Mouse (Mus musculus) ovary, postnatal 10 days (tissue): ENCODE measurements around the gene Tnnt3.

ENCODE experiments used
- DNase-seq: peaks from one replicate; pipeline ENCODE4 v3.0.0; 2022; ENCODE audit warnings: low spot score

Gene Tnnt3

DNA sequence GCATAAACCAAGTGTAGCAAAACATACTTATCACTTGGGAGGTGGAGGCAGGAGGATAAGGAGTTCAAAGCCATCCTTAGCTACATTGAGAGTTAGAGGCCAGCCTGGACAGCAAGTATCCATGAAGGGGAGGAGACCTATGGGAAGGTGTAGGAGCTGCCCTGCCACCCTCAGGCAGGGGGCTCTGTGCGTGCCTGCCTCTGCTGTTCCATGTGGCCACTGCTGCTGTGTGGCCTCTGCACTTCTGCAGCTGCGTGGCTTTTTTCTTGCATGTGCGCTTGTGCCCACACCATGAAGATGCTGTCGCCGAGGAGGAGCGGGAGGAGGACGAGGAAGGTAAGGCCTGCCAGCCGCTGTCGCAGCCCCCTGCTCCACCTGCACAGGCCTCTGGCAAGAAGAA is 8.8 kb downstream of the Tnnt3 start:
- DNase-seq: no peak

DNA sequence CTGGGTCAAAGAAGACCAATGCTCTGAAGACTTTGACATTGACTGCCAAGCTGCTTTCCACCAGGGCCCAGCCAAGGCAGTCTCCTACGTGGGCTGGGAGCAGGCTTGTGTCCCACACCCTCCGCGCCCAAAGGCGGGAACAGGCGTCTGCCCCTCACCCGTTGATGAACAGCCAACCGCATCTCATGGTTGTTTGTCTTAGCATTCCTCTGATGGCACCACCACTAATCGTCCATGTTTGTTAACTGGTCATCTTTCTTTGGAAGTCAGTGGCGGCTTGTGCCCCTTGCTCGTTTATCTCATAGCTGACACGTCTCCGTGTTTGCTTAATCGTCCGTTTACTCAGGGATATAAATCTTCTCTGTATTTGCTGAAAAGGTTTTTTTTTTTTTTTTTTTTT is 10.9 kb downstream of the Tnnt3 start:
- no peak for DNase-seq

GRCm38 (mm10) chr7:142510021-142510777 is 11.6 kb downstream of the Tnnt3 start:
- DNase-seq: no peak

GRCm38 (mm10) chr7:142514048-142514447 is 15.4 kb downstream of the Tnnt3 start:
- no peak for DNase-seq

- no peak for DNase-seq
Measured at GRCm38 (mm10) chr7:142516221-142516978, 17.8 kb downstream of the Tnnt3 start.

DNA sequence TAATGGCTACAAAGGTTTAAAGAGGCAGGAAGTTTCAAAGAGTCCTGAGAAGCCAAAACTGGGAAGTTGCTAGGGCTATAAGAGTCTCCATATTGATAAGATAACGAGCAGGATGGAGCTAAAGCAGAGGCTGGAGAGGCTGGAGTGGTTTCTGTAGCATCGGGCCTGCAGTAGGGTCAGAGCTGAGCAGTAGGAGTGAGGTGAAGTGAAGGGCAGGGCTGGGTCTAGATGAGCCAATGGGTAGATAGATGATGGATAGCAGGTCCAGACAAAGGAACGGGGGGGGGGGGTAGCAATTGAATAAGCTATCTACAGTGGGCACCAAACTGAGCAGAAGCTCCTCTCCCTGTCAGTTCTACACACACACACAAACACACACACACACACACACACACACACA is 18.9 kb downstream of the Tnnt3 start:
- no peak for DNase-seq

GRCm38 (mm10) chr7:142520331-142520730 is 21.7 kb downstream of the Tnnt3 start:
- no peak for DNase-seq

DNA sequence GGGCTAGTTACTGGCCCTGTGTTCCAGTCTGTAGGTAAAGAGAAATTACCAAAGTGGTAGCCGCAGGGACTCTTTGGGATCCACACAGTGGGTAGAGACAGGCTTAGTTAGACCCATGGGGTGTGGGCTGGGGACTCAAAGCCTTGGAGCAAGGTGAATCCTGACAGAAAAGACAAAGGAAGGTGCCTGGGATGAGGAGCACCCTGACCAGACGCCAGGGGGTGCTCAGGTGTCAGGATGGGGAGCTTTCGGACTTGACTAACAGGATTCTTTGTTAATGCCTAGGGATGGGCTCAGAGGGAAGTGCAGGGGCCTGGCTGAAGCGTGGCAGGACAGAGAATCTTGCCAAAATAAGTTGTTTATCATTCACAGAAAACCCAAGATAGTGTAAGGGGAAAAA is 23.7 kb downstream of the Tnnt3 start:
- DNase-seq: no peak

DNA sequence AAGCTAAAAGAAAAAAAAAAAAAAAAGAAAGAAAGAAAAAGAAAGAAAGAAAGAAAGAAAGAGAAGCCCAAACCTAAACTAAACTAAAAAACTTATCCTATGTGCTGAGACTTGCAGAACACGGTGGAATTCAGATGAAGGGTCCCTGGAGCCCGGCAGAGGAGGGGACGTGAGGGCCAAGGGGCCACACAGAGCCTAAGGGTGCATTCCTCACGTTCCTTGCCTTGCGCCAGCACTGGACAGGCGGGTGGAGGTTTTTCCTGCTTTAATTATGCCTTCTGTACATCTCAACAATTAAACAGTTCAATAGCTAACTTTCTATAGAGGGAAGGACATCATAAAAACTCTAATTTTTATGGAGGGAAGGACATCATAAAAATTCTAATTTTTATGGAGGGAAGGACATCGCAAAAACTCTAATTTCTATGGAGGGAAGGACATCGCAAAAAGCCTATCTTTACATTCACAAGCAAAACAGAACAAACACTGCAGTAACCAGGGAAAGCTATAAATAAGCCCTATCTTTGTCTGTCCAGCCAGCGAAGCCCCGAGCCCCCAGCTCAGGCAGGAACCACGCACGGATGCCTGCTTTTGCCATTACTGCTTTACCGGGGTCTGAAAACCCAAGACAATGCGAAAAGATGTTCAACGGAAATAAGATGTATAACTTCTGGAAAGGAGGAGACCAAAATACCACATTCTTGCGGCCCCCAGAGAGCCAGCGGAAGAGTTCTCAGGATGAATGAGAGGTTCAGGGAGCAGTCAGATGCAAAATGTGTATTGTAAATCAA is 24.8 kb downstream of the Tnnt3 start:
- DNase-seq: no peak

DNA sequence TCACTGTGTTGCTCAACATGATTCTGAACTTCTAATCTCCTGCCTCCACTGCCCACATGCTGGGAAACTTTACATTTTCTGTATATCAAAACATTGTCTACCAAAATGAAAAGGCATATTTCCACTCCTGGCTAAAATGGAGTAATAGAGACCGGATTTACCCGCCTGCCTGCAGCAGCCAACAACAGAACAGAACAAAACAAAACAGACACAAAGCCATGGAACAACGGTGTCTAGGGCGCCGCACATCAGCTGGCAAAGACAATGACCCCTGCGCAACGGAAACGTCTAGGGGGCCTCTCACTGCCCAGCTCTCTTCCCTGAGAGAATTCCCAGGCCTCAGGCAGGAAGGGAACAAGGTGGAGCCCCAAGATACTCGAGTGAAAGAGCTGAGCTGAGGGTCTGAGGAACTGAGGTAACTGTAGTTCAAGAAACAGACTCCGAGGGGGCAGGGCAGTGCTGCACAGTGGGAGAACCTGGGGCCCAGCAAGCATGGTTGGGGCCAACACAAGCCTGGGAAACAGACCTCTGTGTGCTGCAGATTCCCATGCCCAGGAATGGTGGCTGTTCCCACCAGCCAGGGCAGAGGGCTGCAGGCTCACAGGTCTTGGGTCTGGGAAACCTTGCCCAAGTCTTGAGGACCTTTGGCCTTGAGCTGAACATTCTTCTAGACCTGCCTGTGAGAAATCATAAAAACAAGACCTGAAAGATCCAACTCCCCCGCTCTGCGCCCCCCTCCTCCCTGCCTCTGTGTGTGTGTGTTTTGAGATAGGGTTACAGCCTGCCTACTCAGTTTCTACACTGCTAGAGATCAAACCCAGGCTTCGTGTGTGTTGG is 26.9 kb downstream of the Tnnt3 start:
- DNase-seq: no peak

- no peak for DNase-seq
Measured at GRCm38 (mm10) chr7:142529350-142529749, 30.7 kb downstream of the Tnnt3 start.

GRCm38 (mm10) chr7:142531973-142532521 is 33.4 kb downstream of the Tnnt3 start:
- DNase-seq: no peak

- peak; percentile 26 for DNase-seq
Measured at GRCm38 (mm10) chr7:142532671-142533058, 34.0 kb downstream of the Tnnt3 start, which contains the start of gene Mrpl23. TSS of gene Mrpl23 (plus strand) at chr7:142532686.

GRCm38 (mm10) chr7:142533059-142533855 is 34.6 kb downstream of the Tnnt3 start:
- peak; percentile 75 for DNase-seq

GRCm38 (mm10) chr7:142535116-142535515 is 36.5 kb downstream of the Tnnt3 start:
- no peak for DNase-seq

DNA sequence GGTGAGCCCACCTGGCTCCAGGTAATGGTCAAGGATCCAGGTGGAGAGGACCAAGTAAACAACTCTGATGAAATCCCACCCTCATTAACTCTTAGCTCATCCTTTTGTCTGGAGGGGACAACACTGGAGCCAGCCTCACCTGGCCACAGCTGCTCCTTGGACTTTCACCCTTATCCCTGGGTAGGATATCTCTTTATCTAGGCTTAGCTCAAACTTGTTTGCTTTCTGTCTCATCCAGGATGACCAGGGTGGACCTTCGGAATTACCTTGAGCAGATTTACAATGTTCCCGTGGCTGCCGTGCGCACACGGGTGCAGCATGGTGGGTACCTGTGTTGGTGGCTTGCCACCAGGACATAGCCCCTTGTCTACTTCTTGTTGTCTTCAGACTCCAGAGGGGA is 37.2 kb downstream of the Tnnt3 start:
- no peak for DNase-seq

DNA sequence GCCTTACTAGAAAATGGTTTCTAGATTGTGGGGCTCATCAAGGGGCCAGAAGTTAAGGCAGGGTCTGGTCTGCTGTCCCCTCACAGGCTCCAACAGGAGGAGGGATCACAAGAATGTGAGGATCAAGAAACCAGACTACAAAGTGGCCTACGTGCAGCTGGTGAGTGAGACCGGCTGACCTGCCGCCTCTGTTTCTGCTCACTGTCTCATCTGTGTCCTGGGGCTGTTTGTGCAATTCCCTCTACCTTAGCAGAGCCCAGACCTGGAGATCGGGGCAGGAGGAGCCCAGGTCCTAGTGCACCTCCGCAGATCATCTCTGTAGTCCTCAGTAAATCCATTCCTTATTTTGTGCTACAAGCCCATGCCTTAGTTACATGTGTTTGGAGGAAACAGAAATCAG is 38.5 kb downstream of the Tnnt3 start:
- no peak for DNase-seq

GRCm38 (mm10) chr7:142537879-142538278 is 39.2 kb downstream of the Tnnt3 start:
- peak; percentile 56 for DNase-seq

- DNase-seq: no peak
Measured at GRCm38 (mm10) chr7:142538291-142538690, 39.7 kb downstream of the Tnnt3 start.

DNA sequence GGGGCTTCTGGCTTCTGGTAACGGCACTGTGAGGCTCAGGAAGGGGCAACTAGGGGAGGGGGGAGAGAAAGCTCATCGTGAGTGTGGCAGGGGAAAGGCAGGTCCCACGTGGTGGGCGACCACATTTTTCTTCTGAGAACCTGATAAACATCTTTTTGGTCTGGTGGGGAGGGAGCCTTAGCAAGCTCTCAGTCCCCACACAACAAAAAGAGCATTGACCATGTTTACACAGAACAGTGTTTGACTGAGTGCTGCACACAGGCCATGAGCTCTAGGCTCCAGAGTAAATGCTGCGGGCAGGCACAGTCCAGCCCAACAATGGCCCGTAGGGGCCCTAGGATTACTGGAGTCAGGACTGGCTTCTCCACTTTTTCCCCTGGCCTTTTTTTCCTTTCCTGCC is 40.1 kb downstream of the Tnnt3 start:
- no peak for DNase-seq

GRCm38 (mm10) chr7:142539828-142540227 is 41.2 kb downstream of the Tnnt3 start:
- DNase-seq: no peak
